Mouse (Mus musculus) forebrain, embryonic 15.5 days (tissue): ENCODE results near the gene Srd5a3. TPM values are rescaled to one million over a fixed set of nuclear protein-coding genes. Genes with fewer than 3 reads are reported as not detected.

Experiments
- ATAC-seq: fragments of 200-750 bp; cut with Nextera tagmentation; replicated peaks from 2 replicates; pipeline ENCODE4 v1.8.0; 2017; ENCODE audit warnings: mild to moderate bottlenecking, moderate TSS enrichment, moderate library complexity
- H3K27ac ChIP-seq: fragments of 300-500 bp; sonication (generic); replicated peaks from 2 replicates; pipeline ENCODE4 v1.5.1; 2015; ENCODE audit warnings: mild to moderate bottlenecking, inconsistent platforms
- H3K27me3 ChIP-seq: fragments of 300-500 bp; sonication (generic); 2 replicates; pipeline ENCODE4 v1.6.1; 2015; ENCODE audit warnings: inconsistent platforms
- H3K36me3 ChIP-seq: fragments of 300-500 bp; sonication (generic); 2 replicates; pipeline ENCODE4 v1.6.1; 2015; ENCODE audit warnings: mild to moderate bottlenecking, inconsistent platforms
- H3K4me1 ChIP-seq: fragments of 300-500 bp; sonication (generic); 2 replicates; pipeline ENCODE4 v1.6.1; 2015; ENCODE audit warnings: inconsistent platforms
- H3K4me2 ChIP-seq: fragments of 300-500 bp; sonication (generic); replicated peaks from 2 replicates; pipeline ENCODE4 v1.6.1; 2015; ENCODE audit warnings: mild to moderate bottlenecking, inconsistent platforms
- H3K4me3 ChIP-seq: fragments of 300-500 bp; sonication (generic); 2 replicates; pipeline ENCODE4 v1.5.1; 2015; ENCODE audit warnings: mild to moderate bottlenecking, inconsistent platforms
- H3K9ac ChIP-seq: fragments of 300-500 bp; sonication (generic); replicated peaks from 2 replicates; pipeline ENCODE4 v1.6.1; 2015; ENCODE audit warnings: mild to moderate bottlenecking, inconsistent platforms
- H3K9me3 ChIP-seq: fragments of 300-500 bp; sonication (generic); 2 replicates; pipeline ENCODE4 v1.6.1; 2016; ENCODE audit warnings: inconsistent platforms
- WGBS: fragments of 180-500 bp; shearing (Covaris S2); methylation state at CpG from one replicate; pipeline ENCODE4 v1.1.7; 2015; ENCODE audit warnings: mixed read lengths; 5-methylcytosine and 5-hydroxymethylcytosine counted together
- polyA plus RNA-seq: library from polyadenylated mRNA; unstranded; fragments of >200 nt; fragmentation: Nextera tagmentation; extraction: Ambion mirVana; gene quantifications from 2 replicates; pipeline ENCODE4 v1.2.1, GENCODE M21; 2015

Gene Srd5a3
- polyA plus RNA-seq, 1 experiment from 2014 or later = 15.6 TPM

- H3K9ac ChIP-seq = no peak overlapping the region
- 68% methylated on average over 1 of the region's 1 CpGs for WGBS
- H3K4me1 ChIP-seq = peaks cover 8% of the 10 kb centered on the region
- no peaks in the 10 kb centered on the region for H3K36me3 ChIP-seq
- ATAC-seq = no peak
- H3K27ac ChIP-seq = no peak overlapping the region
- no peak overlapping the region for H3K4me3 ChIP-seq
- no peaks in the 10 kb centered on the region for H3K27me3 ChIP-seq
- H3K4me2 ChIP-seq = no peak overlapping the region
- H3K9me3 ChIP-seq = no peaks in the 10 kb centered on the region
Observed at GRCm38 (mm10) chr5:76135644-76136043, 4.4 kb upstream of the Srd5a3 start.

DNA sequence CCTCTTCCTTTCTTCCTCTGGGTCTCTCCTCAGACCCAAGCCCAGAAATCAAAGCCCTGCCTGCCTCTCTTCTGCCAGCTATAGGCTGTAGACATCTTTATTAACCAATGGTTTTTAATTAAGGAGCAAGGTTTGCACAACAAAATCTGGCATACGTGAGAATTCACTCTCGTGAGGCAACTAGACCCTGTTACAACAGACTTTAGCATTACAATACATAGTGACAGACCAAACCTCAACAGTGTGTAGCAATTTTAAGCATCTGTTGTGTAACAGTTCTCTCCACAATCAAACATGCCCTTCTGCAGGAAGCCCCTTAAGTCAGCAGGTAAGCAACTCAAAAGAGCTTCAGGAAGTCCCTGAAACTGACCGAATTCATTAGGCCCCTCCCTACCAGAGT, 3.8 kb upstream of the Srd5a3 start:
- Histone ChIP-seq H3K9me3 (no peaks in the 10 kb centered on the region), H3K4me1 (peaks cover 11% of the 10 kb centered on the region), H3K9ac (no peak overlapping the region), H3K4me2 (no peak overlapping the region), H3K27ac (no peak overlapping the region), H3K4me3 (no peak overlapping the region), H3K27me3 (no peaks in the 10 kb centered on the region), H3K36me3 (no peaks in the 10 kb centered on the region)
- WGBS = 80% methylated on average over 3 of the region's 3 CpGs
- ATAC-seq = no peak

- Histone ChIP-seq H3K4me3 (no peak overlapping the region), H3K4me2 (no peak overlapping the region), H3K27ac (no peak overlapping the region), H3K27me3 (no peaks in the 10 kb centered on the region), H3K4me1 (peaks cover 15% of the 10 kb centered on the region), H3K36me3 (no peaks in the 10 kb centered on the region), H3K9me3 (no peaks in the 10 kb centered on the region), H3K9ac (no peak overlapping the region)
- no peak for ATAC-seq
- 94% methylated on average over 1 of the region's 1 CpGs for WGBS
Observed at GRCm38 (mm10) chr5:76137586-76137985, 2.5 kb upstream of the Srd5a3 start.

GRCm38 (mm10) chr5:76138071-76138470, 2.0 kb upstream of the Srd5a3 start:
- Histone ChIP-seq H3K27ac (no peak overlapping the region), H3K27me3 (no peaks in the 10 kb centered on the region), H3K36me3 (no peaks in the 10 kb centered on the region), H3K4me2 (no peak overlapping the region), H3K4me1 (peaks cover 15% of the 10 kb centered on the region), H3K9ac (no peak overlapping the region), H3K9me3 (no peaks in the 10 kb centered on the region), H3K4me3 (no peak overlapping the region)
- 84% methylated on average over 1 of the region's 1 CpGs for WGBS
- ATAC-seq = no peak

DNA sequence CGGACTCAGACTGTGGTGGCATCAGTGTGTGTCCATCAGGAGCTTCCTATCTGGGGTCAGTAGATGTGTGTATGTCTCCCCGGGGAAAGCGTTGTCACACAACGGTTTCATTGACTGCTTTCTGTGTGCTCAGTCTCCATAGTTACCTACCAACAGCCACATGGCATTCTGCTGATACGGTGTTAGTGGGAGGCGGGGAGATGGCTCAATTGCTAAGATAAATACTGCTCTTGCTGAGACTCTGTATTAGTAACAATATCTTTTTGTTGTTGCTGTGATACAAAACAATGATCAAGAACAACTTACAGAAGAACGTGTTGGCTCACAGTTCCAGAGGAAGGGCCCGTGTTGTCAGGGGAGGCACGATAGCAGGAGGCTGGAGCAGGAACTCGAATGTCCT, 1.6 kb upstream of the Srd5a3 start:
- no peaks in the 10 kb centered on the region for H3K36me3 ChIP-seq
- no peak for ATAC-seq
- H3K4me1 ChIP-seq = peaks cover 15% of the 10 kb centered on the region
- H3K9me3 ChIP-seq = no peaks in the 10 kb centered on the region
- no peak overlapping the region for H3K4me3 ChIP-seq
- no peak overlapping the region for H3K4me2 ChIP-seq
- no peak overlapping the region for H3K9ac ChIP-seq
- H3K27ac ChIP-seq = no peak overlapping the region
- no peaks in the 10 kb centered on the region for H3K27me3 ChIP-seq
- 53% methylated on average over 10 of the region's 10 CpGs for WGBS

GRCm38 (mm10) chr5:76139171-76139671, 850 bp upstream of the Srd5a3 start:
- H3K36me3 ChIP-seq = no peaks in the 10 kb centered on the region
- H3K27me3 ChIP-seq = no peaks in the 10 kb centered on the region

GRCm38 (mm10) chr5:76140730-76141066, 627 bp downstream of the Srd5a3 start:
- Histone ChIP-seq H3K9ac (peak overlapping the region; percentile 90), H3K27ac (peak overlapping the region; percentile 95), H3K36me3 (no peaks in the 10 kb centered on the region), H3K4me3 (peak overlapping the region; percentile 88), H3K9me3 (no peaks in the 10 kb centered on the region), H3K4me2 (peak overlapping the region; percentile 66), H3K4me1 (peaks cover 15% of the 10 kb centered on the region), H3K27me3 (no peaks in the 10 kb centered on the region)
- peak; percentile 62 for ATAC-seq
- WGBS = 7% methylated on average over 9 of the region's 9 CpGs

More at GRCm38 (mm10) chr5:76139171-76139671, 850 bp upstream of the Srd5a3 start:
- ATAC-seq = no peak
- no peak overlapping the region for H3K27ac ChIP-seq
- WGBS = 50% methylated on average over 7 of the region's 7 CpGs
- no peaks in the 10 kb centered on the region for H3K9me3 ChIP-seq
- H3K9ac ChIP-seq = no peak overlapping the region
- peaks cover 15% of the 10 kb centered on the region for H3K4me1 ChIP-seq
- H3K4me2 ChIP-seq = no peak overlapping the region
- H3K4me3 ChIP-seq = peak overlapping the region; percentile 88; the same call in 1 of the 2 replicates

GRCm38 (mm10) chr5:76143356-76143755, 3.3 kb downstream of the Srd5a3 start:
- WGBS = 94% methylated on average over 4 of the region's 4 CpGs
- no peak overlapping the region for H3K4me2 ChIP-seq
- ATAC-seq = no peak
- H3K4me3 ChIP-seq = no peak overlapping the region
- no peak overlapping the region for H3K27ac ChIP-seq
- no peaks in the 10 kb centered on the region for H3K9me3 ChIP-seq
- H3K36me3 ChIP-seq = no peaks in the 10 kb centered on the region
- H3K4me1 ChIP-seq = peaks cover 15% of the 10 kb centered on the region
- H3K9ac ChIP-seq = no peak overlapping the region
- no peaks in the 10 kb centered on the region for H3K27me3 ChIP-seq

DNA sequence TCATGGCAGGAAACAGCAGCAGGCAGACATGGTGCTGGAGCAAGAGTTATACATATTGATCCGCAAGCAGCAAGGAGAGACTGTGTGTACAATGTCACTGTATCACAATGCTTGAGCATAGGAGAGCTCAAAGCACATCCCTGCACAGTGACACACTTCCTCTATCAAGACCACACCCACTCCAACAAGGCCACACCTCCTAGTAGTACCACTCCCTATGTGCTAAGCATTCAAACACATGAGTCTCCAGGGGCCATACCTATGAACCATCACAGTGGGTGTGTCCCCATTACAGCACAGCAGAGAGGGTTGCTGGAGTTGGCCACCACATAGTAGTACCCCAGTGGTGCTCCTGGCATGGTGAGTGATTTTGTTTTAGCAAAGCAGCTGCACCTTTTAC, 6.3 kb downstream of the Srd5a3 start:
- Histone ChIP-seq H3K9me3 (no peaks in the 10 kb centered on the region), H3K36me3 (0 out of 2 replicates have a peak, but pooled peaks cover 3% of the 10 kb centered on the region), H3K27ac (no peak overlapping the region), H3K9ac (no peak overlapping the region), H3K4me1 (peaks cover 2% of the 10 kb centered on the region), H3K27me3 (no peaks in the 10 kb centered on the region), H3K4me3 (no peak overlapping the region), H3K4me2 (no peak overlapping the region)
- WGBS = 91% methylated on average over 1 of the region's 1 CpGs
- ATAC-seq = no peak

DNA sequence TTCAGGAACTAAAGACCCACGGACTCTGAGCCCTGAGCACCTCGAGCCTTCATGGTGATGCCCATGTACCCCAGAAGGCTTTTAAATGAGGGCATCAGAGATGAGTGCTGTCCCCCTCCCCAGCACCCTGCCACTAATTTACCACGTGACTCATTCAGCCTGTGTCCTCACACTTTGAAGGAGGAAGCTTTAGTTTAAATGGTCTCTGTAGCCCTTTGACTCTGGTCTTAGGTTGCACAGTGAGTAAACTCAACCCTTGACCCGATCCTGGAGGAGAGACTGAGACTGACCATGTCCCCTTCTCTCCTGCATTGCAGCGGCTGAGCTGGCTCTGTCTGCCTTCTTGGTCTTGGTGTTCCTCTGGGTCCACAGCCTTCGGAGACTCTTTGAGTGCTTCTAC, 9.4 kb downstream of the Srd5a3 start:
- Histone ChIP-seq H3K9ac (no peak overlapping the region), H3K36me3 (0 out of 2 replicates have a peak, but pooled peaks cover 3% of the 10 kb centered on the region), H3K4me3 (no peak overlapping the region), H3K9me3 (no peaks in the 10 kb centered on the region), H3K27me3 (no peaks in the 10 kb centered on the region), H3K27ac (no peak overlapping the region), H3K4me1 (no peaks in the 10 kb centered on the region), H3K4me2 (no peak overlapping the region)
- ATAC-seq = no peak
- WGBS = 92% methylated on average over 6 of the region's 6 CpGs

GRCm38 (mm10) chr5:76152956-76153355, 12.9 kb downstream of the Srd5a3 start:
- 94% methylated on average over 6 of the region's 6 CpGs for WGBS
- Histone ChIP-seq H3K4me3 (no peak overlapping the region), H3K36me3 (peaks cover 8% of the 10 kb centered on the region; the same call in 1 of the 2 replicates), H3K27me3 (no peaks in the 10 kb centered on the region), H3K27ac (no peak overlapping the region), H3K9ac (no peak overlapping the region), H3K4me1 (no peaks in the 10 kb centered on the region), H3K9me3 (no peaks in the 10 kb centered on the region), H3K4me2 (no peak overlapping the region)
- ATAC-seq = no peak

DNA sequence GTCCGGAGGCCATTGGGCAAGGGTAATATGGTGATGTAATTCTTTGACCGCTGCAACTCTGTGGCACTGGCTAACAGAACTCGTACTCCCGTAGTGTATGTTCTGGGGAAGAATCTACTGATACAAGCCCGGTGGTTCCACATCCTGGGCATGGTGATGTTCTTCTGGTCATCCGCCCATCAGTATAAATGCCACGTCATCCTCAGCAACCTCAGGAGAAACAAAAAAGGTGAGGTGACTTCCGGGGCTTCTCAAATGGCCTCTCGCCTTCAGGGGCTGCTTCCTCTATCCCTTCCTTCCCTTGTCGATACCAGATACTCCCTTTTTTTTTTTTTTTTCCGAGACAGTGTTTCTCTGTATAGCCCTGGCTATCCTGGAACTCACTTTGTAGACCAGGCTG, 13.4 kb downstream of the Srd5a3 start:
- no peak overlapping the region for H3K27ac ChIP-seq
- H3K9me3 ChIP-seq = no peaks in the 10 kb centered on the region
- H3K27me3 ChIP-seq = no peaks in the 10 kb centered on the region
- H3K36me3 ChIP-seq = peaks cover 8% of the 10 kb centered on the region; the same call in 1 of the 2 replicates
- H3K4me2 ChIP-seq = no peak overlapping the region
- H3K9ac ChIP-seq = no peak overlapping the region
- ATAC-seq = no peak
- no peaks in the 10 kb centered on the region for H3K4me1 ChIP-seq
- H3K4me3 ChIP-seq = no peak overlapping the region
- WGBS = 97% methylated on average over 11 of the region's 11 CpGs

- H3K27me3 ChIP-seq = no peaks in the 10 kb centered on the region
- no peak overlapping the region for H3K4me3 ChIP-seq
- H3K9me3 ChIP-seq = no peaks in the 10 kb centered on the region
- no peak for ATAC-seq
- H3K27ac ChIP-seq = no peak overlapping the region
- H3K9ac ChIP-seq = no peak overlapping the region
- H3K36me3 ChIP-seq = peaks cover 8% of the 10 kb centered on the region; the same call in 1 of the 2 replicates
- no peaks in the 10 kb centered on the region for H3K4me1 ChIP-seq
- WGBS = 96% methylated on average over 21 of the region's 21 CpGs
- no peak overlapping the region for H3K4me2 ChIP-seq
Observed at GRCm38 (mm10) chr5:76154434-76155165, 14.5 kb downstream of the Srd5a3 start.
